Mouse (Mus musculus): ENCODE results near the gene Taf3. TPM values are rescaled to one million over a fixed set of nuclear protein-coding genes. Genes with fewer than 3 reads are reported as not detected.

The Taf3 gene
- 16.4 and 18.0 TPM in 2 replicates for polyA plus RNA-seq (2015; fragmentation: Nextera tagmentation; extraction: Ambion mirVana)

DNA sequence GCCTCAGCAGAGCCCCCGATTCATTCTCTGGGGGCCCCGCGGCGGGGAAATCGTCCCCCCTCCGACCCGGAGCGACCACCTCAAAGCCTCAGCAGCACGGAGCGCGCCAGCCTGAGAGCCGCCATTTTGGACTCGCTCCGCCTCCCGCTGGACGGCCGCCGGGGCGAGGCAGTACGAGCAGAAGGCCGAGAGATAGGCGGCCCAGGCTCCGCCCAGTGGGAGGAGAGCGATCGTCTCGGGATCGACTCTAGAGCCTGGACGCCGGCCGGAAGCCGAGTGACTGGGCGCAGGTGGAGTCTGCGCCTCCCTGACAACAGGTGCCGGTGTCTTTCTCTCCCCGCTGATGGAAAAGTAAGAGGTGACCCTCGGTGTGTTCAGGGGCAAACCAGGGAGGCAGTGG, at the start of gene Taf3:
Taf3 (minus strand) TSS at position 136 of the 400 bp plus-strand sequence.
- Histone ChIP-seq H3K4me3 (replicated peaks) (peak within 1 kb of the TSS; percentile 99), H3K4me1 (replicated peaks) (peaks cover 26% of the 10 kb centered on the region), H3K27me3 (no peaks in the 10 kb centered on the region), H3K9me3 (no peaks in the 10 kb centered on the region), H3K36me3 (0 out of 2 replicates have a peak, but pooled peaks cover 2% of the 10 kb centered on the region), H3K9ac (replicated peaks) (peak within 1 kb of the TSS; percentile 85), H3K27ac (peak within 1 kb of the TSS; percentile 67), H3K4me2 (replicated peaks) (peak within 1 kb of the TSS; percentile 94)
- WGBS, result under 1% methylated on average over 36 of the region's 36 CpGs
- ATAC-seq, result peak; percentile 95

DNA sequence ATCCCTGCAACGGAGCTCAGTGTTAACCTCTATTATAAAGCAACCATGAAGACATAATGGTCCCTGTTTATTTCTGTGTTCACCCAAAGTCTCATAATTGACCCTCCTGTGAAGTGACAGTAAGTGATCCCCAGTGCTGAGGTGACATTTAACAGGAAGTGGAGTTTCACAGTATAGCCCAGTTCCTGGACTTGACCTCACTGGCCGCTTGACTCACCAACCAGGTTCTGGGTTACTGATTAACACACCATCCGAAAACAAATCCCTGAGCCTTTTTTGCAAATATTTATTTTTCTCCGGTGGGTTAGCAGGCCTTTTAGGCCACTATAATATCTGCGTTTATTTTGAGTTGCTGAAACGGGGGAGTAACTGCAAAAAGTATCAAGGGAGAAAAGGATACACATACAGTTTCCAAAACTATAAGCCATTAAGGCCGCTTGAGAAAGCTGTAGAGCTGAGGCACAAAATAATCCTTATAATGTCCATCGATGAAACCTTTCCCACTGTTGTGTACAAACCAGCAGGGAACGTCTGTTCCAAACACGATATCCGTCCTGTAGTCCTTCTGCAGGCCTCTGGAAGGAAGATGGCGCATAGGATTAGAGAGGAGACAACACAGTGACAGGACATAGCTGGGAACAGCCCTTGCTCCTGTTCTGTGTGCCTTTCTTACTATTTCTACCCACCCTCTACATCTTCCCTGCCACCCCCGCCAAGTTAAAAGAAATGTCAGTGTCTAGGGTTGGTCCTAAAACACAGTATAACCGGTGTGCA, 46.1 kb upstream of the Taf3 start:
- Histone ChIP-seq H3K4me1 (replicated peaks) (no peaks in the 10 kb centered on the region), H3K9ac (replicated peaks) (no peak overlapping the region), H3K4me3 (replicated peaks) (no peak overlapping the region), H3K27ac (no peak overlapping the region), H3K4me2 (replicated peaks) (no peak overlapping the region), H3K27me3 (peaks cover 3% of the 10 kb centered on the region; the same call in 1 of the 2 replicates), H3K36me3 (peaks cover 42% of the 10 kb centered on the region), H3K9me3 (no peaks in the 10 kb centered on the region)
- ATAC-seq, result no peak
- 92% methylated on average over 14 of the region's 14 CpGs for WGBS

- Histone ChIP-seq H3K36me3 (peaks cover 68% of the 10 kb centered on the region), H3K4me1 (replicated peaks) (peaks cover 14% of the 10 kb centered on the region), H3K27ac (no peak overlapping the region), H3K27me3 (no peaks in the 10 kb centered on the region), H3K9me3 (no peaks in the 10 kb centered on the region), H3K9ac (replicated peaks) (no peak overlapping the region), H3K4me3 (replicated peaks) (no peak overlapping the region), H3K4me2 (replicated peaks) (no peak overlapping the region)
- ATAC-seq, result no peak
- 92% methylated on average over 8 of the region's 8 CpGs for WGBS
Observed at GRCm38 (mm10) chr2:10087256-10087850, 39.0 kb upstream of the Taf3 start.

DNA sequence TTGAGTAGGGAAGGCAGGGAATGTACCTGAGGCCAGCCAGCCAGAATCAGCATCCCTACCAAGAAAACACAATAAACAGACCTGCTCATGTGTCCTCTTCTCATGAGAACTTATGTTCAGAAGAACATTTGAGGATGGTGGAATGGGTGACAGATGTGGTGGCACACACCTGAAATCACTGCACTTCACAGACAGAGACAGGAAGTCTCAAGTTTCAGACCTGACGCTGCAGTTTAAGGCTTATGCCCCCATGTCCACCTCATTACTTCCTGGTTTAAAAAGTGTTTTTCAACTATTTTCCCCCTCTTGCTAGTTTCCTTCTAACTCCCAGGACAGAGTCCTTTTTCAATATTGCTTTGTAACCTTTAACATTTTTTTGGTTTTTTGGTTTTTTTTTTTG, 34.3 kb upstream of the Taf3 start:
- WGBS, result 100% methylated on average over 1 of the region's 1 CpGs
- no peak overlapping the region for H3K4me2 ChIP-seq (replicated peaks)
- no peak overlapping the region for H3K4me3 ChIP-seq (replicated peaks)
- peaks cover 42% of the 10 kb centered on the region for H3K4me1 ChIP-seq (replicated peaks)
- no peaks in the 10 kb centered on the region for H3K9me3 ChIP-seq
- H3K27me3 ChIP-seq, result no peaks in the 10 kb centered on the region
- no peak overlapping the region for H3K27ac ChIP-seq
- no peak for ATAC-seq
- peaks cover 29% of the 10 kb centered on the region for H3K36me3 ChIP-seq
- H3K9ac ChIP-seq (replicated peaks), result no peak overlapping the region

GRCm38 (mm10) chr2:10081453-10082080, 33.2 kb upstream of the Taf3 start:
- Histone ChIP-seq H3K9ac (replicated peaks) (peak overlapping the region; percentile 87), H3K9me3 (no peaks in the 10 kb centered on the region), H3K4me3 (replicated peaks) (peak overlapping the region; percentile 91), H3K27ac (no peak overlapping the region), H3K36me3 (peaks cover 19% of the 10 kb centered on the region), H3K4me1 (replicated peaks) (peaks cover 50% of the 10 kb centered on the region), H3K27me3 (no peaks in the 10 kb centered on the region), H3K4me2 (replicated peaks) (peak overlapping the region; percentile 69)
- WGBS, result 90% methylated on average over 5 of the region's 5 CpGs
- ATAC-seq, result no peak

DNA sequence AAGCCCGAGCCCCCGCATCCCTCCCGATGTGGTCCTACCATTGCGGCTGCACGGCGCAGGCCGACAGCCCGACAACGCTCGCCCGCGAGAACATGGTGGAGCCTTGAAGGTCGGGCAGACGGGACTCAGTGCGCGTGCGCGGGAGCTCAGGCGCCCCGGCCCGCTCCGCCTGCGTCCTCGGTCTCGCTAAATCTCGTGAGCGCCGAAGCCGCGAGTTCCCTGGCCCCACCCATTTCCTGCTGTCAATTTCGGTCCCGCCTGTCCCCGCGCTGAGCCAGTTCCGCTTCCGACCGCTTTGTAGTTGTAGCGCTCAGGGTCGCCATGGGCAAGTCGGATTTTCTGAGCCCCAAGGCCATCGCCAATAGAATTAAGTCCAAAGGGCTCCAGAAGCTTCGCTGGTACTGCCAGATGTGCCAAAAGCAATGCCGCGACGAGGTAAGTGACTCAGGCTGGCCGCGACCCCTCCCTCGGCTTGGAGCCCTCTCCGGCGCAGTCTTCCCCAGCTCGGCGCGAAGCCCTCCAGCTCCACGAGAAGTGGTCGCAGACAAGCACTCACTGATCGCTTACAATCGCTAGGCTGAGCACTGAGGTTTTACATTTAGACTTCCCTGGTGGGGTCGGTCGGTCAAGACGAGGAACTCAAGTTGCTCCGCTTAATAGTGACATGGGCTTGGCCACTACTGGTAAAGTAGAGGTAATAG, 32.1 kb upstream of the Taf3 start, which contains the start of the genes Atp5c1 and Kin:
Atp5c1 (minus strand) TSS at position 201 of the 701 bp plus-strand sequence.
Kin (plus strand) TSS at position 284 of the 701 bp plus-strand sequence.
- peak; percentile 97 for ATAC-seq
- no peaks in the 10 kb centered on the region for H3K27me3 ChIP-seq
- H3K4me2 ChIP-seq (replicated peaks), result peak within 1 kb of the TSS; percentile 82
- peak within 1 kb of the TSS; percentile 91 for H3K27ac ChIP-seq
- H3K9ac ChIP-seq (replicated peaks), result peak within 1 kb of the TSS; percentile 97
- no peaks in the 10 kb centered on the region for H3K9me3 ChIP-seq
- H3K36me3 ChIP-seq, result peaks cover 15% of the 10 kb centered on the region
- peaks cover 50% of the 10 kb centered on the region for H3K4me1 ChIP-seq (replicated peaks)
- peak within 1 kb of the TSS; percentile 91 for H3K4me3 ChIP-seq (replicated peaks)
- WGBS, result under 1% methylated on average over 61 of the region's 61 CpGs

- Histone ChIP-seq H3K27ac (peak overlapping the region; percentile 91), H3K9me3 (no peaks in the 10 kb centered on the region), H3K4me1 (replicated peaks) (peaks cover 45% of the 10 kb centered on the region), H3K4me3 (replicated peaks) (peak overlapping the region; percentile 91), H3K36me3 (peaks cover 11% of the 10 kb centered on the region), H3K9ac (replicated peaks) (peak overlapping the region; percentile 97), H3K4me2 (replicated peaks) (peak overlapping the region; percentile 82), H3K27me3 (no peaks in the 10 kb centered on the region)
- under 1% methylated on average over 28 of the region's 28 CpGs for WGBS
- ATAC-seq, result no peak
Observed at GRCm38 (mm10) chr2:10079745-10080309, 31.4 kb upstream of the Taf3 start.

GRCm38 (mm10) chr2:10076675-10077074, 28.3 kb upstream of the Taf3 start:
- ATAC-seq, result no peak
- no peaks in the 10 kb centered on the region for H3K27me3 ChIP-seq
- no peaks in the 10 kb centered on the region for H3K9me3 ChIP-seq
- no peak overlapping the region for H3K4me2 ChIP-seq (replicated peaks)
- no peak overlapping the region for H3K27ac ChIP-seq
- H3K9ac ChIP-seq (replicated peaks), result no peak overlapping the region
- H3K36me3 ChIP-seq, result peaks cover 9% of the 10 kb centered on the region
- WGBS, result 92% methylated on average over 8 of the region's 8 CpGs
- no peak overlapping the region for H3K4me3 ChIP-seq (replicated peaks)
- peaks cover 32% of the 10 kb centered on the region for H3K4me1 ChIP-seq (replicated peaks)

DNA sequence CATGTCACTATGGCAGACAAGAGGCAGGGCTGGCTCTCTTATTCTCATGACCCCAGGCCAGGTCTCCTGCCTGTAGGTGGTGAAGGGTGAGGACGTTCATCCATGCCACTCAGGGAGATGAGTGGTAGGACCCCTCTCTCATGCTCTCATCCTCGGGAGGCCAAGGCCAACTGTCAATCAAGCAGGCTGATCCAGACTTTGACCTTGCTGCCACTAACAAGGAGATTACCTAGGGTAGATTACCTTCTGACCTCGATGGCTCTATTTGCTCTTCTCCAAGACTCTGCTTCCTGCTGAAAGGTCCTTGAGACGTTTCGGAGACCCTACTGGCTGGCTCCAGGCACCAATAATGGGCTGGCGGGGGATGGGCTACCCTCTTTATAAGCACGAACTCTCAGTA, 26.1 kb upstream of the Taf3 start:
- WGBS, result 75% methylated on average over 7 of the region's 7 CpGs
- no peak overlapping the region for H3K9ac ChIP-seq (replicated peaks)
- peaks cover 24% of the 10 kb centered on the region for H3K4me1 ChIP-seq (replicated peaks)
- H3K4me3 ChIP-seq (replicated peaks), result no peak overlapping the region
- H3K9me3 ChIP-seq, result no peaks in the 10 kb centered on the region
- no peak overlapping the region for H3K27ac ChIP-seq
- H3K36me3 ChIP-seq, result peaks cover 9% of the 10 kb centered on the region
- no peak overlapping the region for H3K4me2 ChIP-seq (replicated peaks)
- ATAC-seq, result no peak
- no peaks in the 10 kb centered on the region for H3K27me3 ChIP-seq

DNA sequence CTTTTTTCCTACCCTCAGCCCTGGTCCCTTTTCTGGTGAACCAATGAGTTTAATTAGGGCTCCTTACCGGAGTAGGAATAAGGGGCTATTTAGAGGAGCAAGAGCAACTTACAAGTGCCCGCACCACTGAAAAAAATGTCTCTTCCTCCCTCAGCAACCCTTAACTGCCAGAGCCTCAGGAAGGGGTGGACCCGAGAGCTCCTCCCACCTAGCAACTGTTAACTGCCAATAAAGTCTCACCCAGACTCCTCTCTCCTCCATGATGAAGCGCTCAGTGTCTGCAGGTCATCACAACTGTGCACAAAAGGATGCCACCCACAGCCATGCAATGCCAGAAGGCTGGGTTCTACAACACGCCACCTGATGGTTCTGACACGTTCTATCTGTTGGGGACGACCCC, 23.4 kb upstream of the Taf3 start:
- Histone ChIP-seq H3K4me2 (replicated peaks) (no peak overlapping the region), H3K4me3 (replicated peaks) (no peak overlapping the region), H3K9me3 (no peaks in the 10 kb centered on the region), H3K27ac (no peak overlapping the region), H3K9ac (replicated peaks) (no peak overlapping the region), H3K4me1 (replicated peaks) (peaks cover 2% of the 10 kb centered on the region; the same call in 1 of the 2 replicates), H3K36me3 (peaks cover 25% of the 10 kb centered on the region), H3K27me3 (no peaks in the 10 kb centered on the region)
- 91% methylated on average over 7 of the region's 7 CpGs for WGBS
- ATAC-seq, result no peak

DNA sequence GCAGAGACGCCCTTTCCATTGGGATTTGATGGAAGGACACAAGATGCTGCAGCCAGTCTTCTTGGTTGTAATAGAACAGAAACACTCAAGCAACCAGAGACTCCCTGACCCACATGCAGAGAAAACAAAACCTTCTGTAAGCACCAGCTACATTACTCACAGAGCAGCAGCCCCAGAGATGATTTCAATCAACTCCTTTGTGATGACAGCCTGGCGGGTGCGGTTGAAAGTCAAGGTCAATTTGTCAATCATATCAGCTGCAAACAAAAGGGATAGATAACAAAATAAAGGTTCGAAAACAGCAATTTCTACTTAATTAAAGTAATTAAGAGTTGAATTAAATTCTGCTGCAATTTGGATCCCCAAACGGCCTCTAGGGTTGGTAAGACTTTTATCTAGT, 10.4 kb upstream of the Taf3 start:
- Histone ChIP-seq H3K9me3 (no peaks in the 10 kb centered on the region), H3K36me3 (peaks cover 88% of the 10 kb centered on the region), H3K4me3 (replicated peaks) (no peak overlapping the region), H3K27ac (no peak overlapping the region), H3K9ac (replicated peaks) (no peak overlapping the region), H3K4me1 (replicated peaks) (no peaks in the 10 kb centered on the region), H3K4me2 (replicated peaks) (no peak overlapping the region), H3K27me3 (no peaks in the 10 kb centered on the region)
- no peak for ATAC-seq
- WGBS, result 91% methylated on average over 5 of the region's 5 CpGs

Data from midbrain, embryonic 13.5 days (tissue).